Comparison of ENCODE assay signal across 24 mouse cellular contexts in the genomic region with DNA sequence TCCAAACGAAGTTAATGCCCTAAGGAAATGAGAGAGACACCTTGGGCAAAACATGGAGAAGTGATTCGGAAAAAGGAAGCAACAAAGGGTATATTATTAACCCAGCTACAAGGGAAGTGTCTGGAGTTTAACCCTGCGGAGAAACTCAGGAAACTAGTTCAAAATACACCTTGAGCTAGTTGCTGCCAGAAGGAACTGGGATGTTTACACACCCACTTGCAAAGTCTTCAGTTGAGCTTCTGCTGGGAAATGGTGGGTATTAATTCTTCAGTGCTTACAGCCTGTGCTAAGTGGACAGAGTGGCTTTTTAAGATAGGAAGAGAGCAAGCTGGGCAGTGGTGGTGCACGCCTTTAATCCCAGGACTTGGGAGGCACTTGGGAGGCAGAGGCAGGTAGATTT.
DNase-seq lines count a peak whose midpoint lies in the region; ATAC-seq and TF ChIP-seq lines count a peak whose summit lies in the region.
"Had no signal": no experiment of that assay in that cellular context is flagged by ENCODE, and none has a peak within 500 bp of the region (broad histone marks: within the 10 kb centered on the region; RNA-seq: fewer than 3 reads in every experiment).

No protein-coding gene starts in this region.

- WGBS in kidney, adult 2 months, result 42% methylated on average over 4 of the region's 4 CpGs
- 67% methylated on average over 4 of the region's 4 CpGs for WGBS in kidney, embryonic 16.5 days
- WGBS in kidney, embryonic 14.5 days, result 70% methylated on average over 4 of the region's 4 CpGs
- 58% methylated on average over 4 of the region's 4 CpGs for WGBS in lung, embryonic 14.5 days

- ATAC-seq in frontal cortex, adult (ENCODE audit: low TSS enrichment), result peak; percentile 62; the same call in 1 of the 2 replicates
- ATAC-seq in kidney, embryonic 16.5 days (ENCODE audit: low FRiP score, low TSS enrichment), result no peak
- no peak for ATAC-seq in kidney, embryonic 14.5 days (ENCODE audit: low FRiP score, low TSS enrichment)
- ATAC-seq in lung, embryonic 14.5 days (ENCODE audit: insufficient read depth), result no peak
- ATAC-seq: activated CD4-positive, CD25-positive, alpha-beta regulatory T cell, adult 4 months; CD4-positive, CD25-positive, alpha-beta regulatory T cell, adult 4 months; forebrain, embryonic 13.5 days; Patski had no signal

- peaks cover 6% of the 10 kb centered on the region for H3K9me3 ChIP-seq in kidney, embryonic 16.5 days (ENCODE audit: low read length)
- peaks cover 2% of the 10 kb centered on the region; the same call in 1 of the 2 replicates for H3K9me3 ChIP-seq in kidney, embryonic 14.5 days (ENCODE audit: control insufficient read depth, low read length)
- H3K9me3 ChIP-seq in lung, embryonic 14.5 days (ENCODE audit: low read depth, low read length), result no peaks in the 10 kb centered on the region

- H3K9ac ChIP-seq in kidney, embryonic 16.5 days (replicated peaks; ENCODE audit: low read length), result no peak overlapping the region
- no peak overlapping the region for H3K9ac ChIP-seq in kidney, embryonic 14.5 days (ENCODE audit: low read depth, low read length)
- no peak overlapping the region for H3K9ac ChIP-seq in lung, embryonic 14.5 days
- H3K9ac ChIP-seq: embryonic facial prominence, embryonic 12.5 days; forebrain, embryonic 13.5 days had no signal

- no peak overlapping the region for H3K4me2 ChIP-seq in kidney, embryonic 16.5 days (replicated peaks; ENCODE audit: low read depth, low read length)
- H3K4me2 ChIP-seq in kidney, embryonic 14.5 days (replicated peaks; ENCODE audit: low read depth, low read length), result no peak overlapping the region
- no peak overlapping the region for H3K4me2 ChIP-seq in lung, embryonic 14.5 days
- H3K4me2 ChIP-seq: embryonic facial prominence, embryonic 12.5 days; forebrain, embryonic 13.5 days had no signal

- no peak for TF ChIP-seq CTCF in kidney, adult 2 months (conservative IDR thresholded peaks at IDR 0.05; ENCODE audit: insufficient read depth, insufficient read length, low read depth, low read length)
- TF ChIP-seq CTCF in lung, embryonic 14.5 days (IDR thresholded peaks at IDR 0.05; ENCODE audit: low read depth), result no peak

- no peaks in the 10 kb centered on the region for H3K4me1 ChIP-seq in kidney, adult 2 months (ENCODE audit: control insufficient read depth, insufficient read depth, low read length)
- no peaks in the 10 kb centered on the region for H3K4me1 ChIP-seq in kidney, embryonic 16.5 days (ENCODE audit: insufficient read depth, low read length)
- H3K4me1 ChIP-seq in kidney, embryonic 14.5 days (ENCODE audit: control insufficient read depth, insufficient read depth, low read length), result no peaks in the 10 kb centered on the region
- H3K4me1 ChIP-seq in lung, embryonic 14.5 days (ENCODE audit: insufficient read depth), result no peaks in the 10 kb centered on the region
- H3K4me1 ChIP-seq: embryonic facial prominence, embryonic 10.5 days; embryonic facial prominence, embryonic 12.5 days; forebrain, embryonic 13.5 days had no signal

- no peak overlapping the region for H3K4me3 ChIP-seq in kidney, adult 2 months (ENCODE audit: insufficient read depth, low read depth, low read length)
- H3K4me3 ChIP-seq in kidney, embryonic 16.5 days (ENCODE audit: low read length), result no peak overlapping the region
- no peak overlapping the region for H3K4me3 ChIP-seq in kidney, embryonic 14.5 days (ENCODE audit: low read length)
- no peak overlapping the region for H3K4me3 ChIP-seq in lung, embryonic 14.5 days (ENCODE audit: low read depth, low read length)
- H3K4me3 ChIP-seq: embryonic facial prominence, embryonic 10.5 days; embryonic facial prominence, embryonic 12.5 days; forebrain, embryonic 13.5 days had no signal

- H3K27me3 ChIP-seq in kidney, adult 2 months (replicated peaks; ENCODE audit: control insufficient read depth, insufficient read depth, low read length), result no peaks in the 10 kb centered on the region
- H3K27me3 ChIP-seq in kidney, embryonic 16.5 days (ENCODE audit: insufficient read depth, low read length), result no peaks in the 10 kb centered on the region
- H3K27me3 ChIP-seq in kidney, embryonic 14.5 days (ENCODE audit: control insufficient read depth, insufficient read depth, low read length), result no peaks in the 10 kb centered on the region
- H3K27me3 ChIP-seq in lung, embryonic 14.5 days (ENCODE audit: insufficient read depth, low read length), result no peaks in the 10 kb centered on the region
- H3K27me3 ChIP-seq: embryonic facial prominence, embryonic 12.5 days; forebrain, embryonic 13.5 days had no signal

- TF ChIP-seq POLR2A in kidney, adult 2 months (IDR thresholded peaks at IDR 0.05; ENCODE audit: low read depth, low read length), result no peak

- no peak overlapping the region for H3K27ac ChIP-seq in kidney, adult 2 months (ENCODE audit: insufficient read depth, low read depth, low read length)
- H3K27ac ChIP-seq in kidney, embryonic 16.5 days (ENCODE audit: low read length), result no peak overlapping the region
- no peak overlapping the region for H3K27ac ChIP-seq in kidney, embryonic 14.5 days (ENCODE audit: low read depth, low read length)
- no peak overlapping the region for H3K27ac ChIP-seq in lung, embryonic 14.5 days (ENCODE audit: low read depth)
- H3K27ac ChIP-seq: embryonic facial prominence, embryonic 10.5 days; embryonic facial prominence, embryonic 12.5 days; forebrain, embryonic 13.5 days had no signal

- H3K36me3 ChIP-seq in kidney, adult 2 months (ENCODE audit: control insufficient read depth, insufficient read depth, low read length), result no peaks in the 10 kb centered on the region
- H3K36me3 ChIP-seq in kidney, embryonic 16.5 days (ENCODE audit: insufficient read depth, low read length), result no peaks in the 10 kb centered on the region
- no peaks in the 10 kb centered on the region for H3K36me3 ChIP-seq in kidney, embryonic 14.5 days (ENCODE audit: control insufficient read depth, insufficient read depth, low read length)
- H3K36me3 ChIP-seq in lung, embryonic 14.5 days (ENCODE audit: insufficient read depth), result no peaks in the 10 kb centered on the region
- H3K36me3 ChIP-seq: embryonic facial prominence, embryonic 10.5 days; embryonic facial prominence, embryonic 12.5 days; G1E had no signal

- no peak for DNase-seq in frontal cortex, adult 2 months (ENCODE audit: extremely low spot score in 1 of 2, low spot score in 1 of 2)
- peak; percentile 24 for DNase-seq in kidney, adult 2 months
- DNase-seq in kidney, adult 9 months, result peak; percentile 31
- peak; percentile 24 for DNase-seq in lung, embryonic 14.5 days
- no peak for DNase-seq in lung, postnatal 25 days (ENCODE audit: low spot score)
- DNase-seq: adrenal gland, adult 8-10 months; adrenal gland, postnatal 14 days; adrenal gland, postnatal 36 days; B cell, adult 2 months; cerebellum, adult 11-12 months; cerebellum, adult 2 months; cerebellum, adult 9-10 months; cerebellum, postnatal 10 days; cerebellum, postnatal 25 days had no signal

Comparison
In these comparisons a context has a peak if more than half of its experiments do, and no peak if none do; other contexts are left out.
1. DNase-seq: peak in kidney, adult 2 months (single experiment), kidney, adult 9 months (single experiment) and lung, embryonic 14.5 days (single experiment); none in frontal cortex, adult 2 months (0 of 2) and lung, postnatal 25 days (single experiment).